Mouse (Mus musculus) stomach, embryonic 14.5 days (tissue): ENCODE results near the gene Cdc42ep5. TPM values are rescaled to one million over a fixed set of nuclear protein-coding genes. Genes with fewer than 3 reads are reported as not detected.
"Not testable (repeated sequence)": the region's sequence is repeated elsewhere in the genome, so short reads cannot be mapped to it uniquely, and the experiment has no call there.

Experiments used
- ATAC-seq: fragments of 200-750 bp; cut with Nextera tagmentation; 2 replicates; pipeline ENCODE4 v1.8.0; 2017; ENCODE audit warnings: low read depth, moderate TSS enrichment; ENCODE audit not compliant: insufficient number of reproducible peaks, insufficient read depth, low FRiP score
- H3K27ac ChIP-seq: fragments of 300-500 bp; sonication (generic); 2 replicates; pipeline ENCODE4 v1.5.1; 2014; ENCODE audit warnings: mild to moderate bottlenecking, low read length, moderate library complexity, mixed read lengths
- H3K27me3 ChIP-seq: fragments of 300-500 bp; sonication (generic); 2 replicates; pipeline ENCODE4 v1.6.1; 2014; ENCODE audit warnings: low read length, control low read depth, mixed read lengths; ENCODE audit not compliant: control insufficient read depth, insufficient read depth
- H3K36me3 ChIP-seq: fragments of 300-500 bp; sonication (generic); 2 replicates; pipeline ENCODE4 v1.6.1; 2014; ENCODE audit warnings: mild to moderate bottlenecking, control low read depth, low read length, moderate library complexity, mixed read lengths; ENCODE audit not compliant: control insufficient read depth, insufficient read depth
- H3K4me1 ChIP-seq: fragments of 300-500 bp; sonication (generic); 2 replicates; pipeline ENCODE4 v1.6.1; 2014; ENCODE audit warnings: low read length, control low read depth, mixed read lengths; ENCODE audit not compliant: control insufficient read depth, insufficient read depth
- H3K4me2 ChIP-seq: fragments of 300-500 bp; sonication (generic); replicated peaks from 2 replicates; pipeline ENCODE4 v1.6.1; 2014; ENCODE audit warnings: low read depth, low read length, control low read depth
- H3K4me3 ChIP-seq: fragments of 300-500 bp; sonication (generic); 2 replicates; pipeline ENCODE4 v1.5.1; 2014; ENCODE audit warnings: low read depth, low read length, control low read depth
- H3K9ac ChIP-seq: fragments of 300-500 bp; sonication (generic); replicated peaks from 2 replicates; pipeline ENCODE4 v1.6.1; 2014; ENCODE audit warnings: low read depth, mild to moderate bottlenecking, control low read depth, low read length, moderate library complexity, mixed read lengths
- H3K9me3 ChIP-seq: fragments of 300-500 bp; sonication (generic); 2 replicates; pipeline ENCODE4 v1.6.1; 2016; ENCODE audit warnings: low read depth, low read length, control low read depth; ENCODE audit not compliant: control insufficient read depth
- WGBS: fragments of 180-500 bp; shearing (Covaris S2); extraction: QIAGEN DNeasy Blood & Tissue Kit; methylation state at CpG from one replicate; pipeline ENCODE4 v1.1.7; 2014; 5-methylcytosine and 5-hydroxymethylcytosine counted together
- polyA plus RNA-seq: library from polyadenylated mRNA; unstranded; fragments of >200 nt; fragmentation: Nextera tagmentation; extraction: Ambion mirVana; gene quantifications from 2 replicates; pipeline ENCODE4 v1.2.1, GENCODE M21; 2014

Gene Cdc42ep5
- polyA plus RNA-seq, 1 experiment from 2014 or later: 76.7 TPM

DNA sequence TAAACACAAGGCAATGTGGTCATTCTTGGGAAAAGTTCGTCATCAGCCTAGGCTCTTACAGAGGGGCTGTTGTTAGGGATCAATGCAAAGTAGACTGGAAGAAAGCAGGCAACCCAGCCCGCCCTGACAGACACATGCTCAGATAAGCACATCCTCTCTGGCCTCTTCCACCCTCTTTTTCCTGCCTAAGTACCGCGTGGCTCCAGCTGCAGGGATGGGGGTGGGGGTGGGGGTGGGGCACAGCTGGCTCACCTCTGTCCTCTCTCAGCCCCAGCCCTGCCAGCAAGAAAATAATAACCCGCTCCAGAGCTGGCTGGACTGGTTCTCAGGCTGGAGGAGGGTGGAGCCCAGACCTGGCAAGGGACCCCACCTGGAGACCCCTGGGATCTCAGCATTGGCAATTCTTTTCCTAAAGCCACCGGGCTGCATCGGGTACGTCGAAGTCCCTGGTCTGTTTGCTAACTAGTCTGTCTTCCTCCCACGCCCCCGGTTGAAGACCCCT, 1.0 kb downstream of the Cdc42ep5 start:
- Histone ChIP-seq H3K36me3 (no peaks in the 10 kb centered on the region), H3K4me2 (peak overlapping the region; percentile 82), H3K4me1 (peaks cover 16% of the 10 kb centered on the region), H3K9me3 (no peaks in the 10 kb centered on the region), H3K27me3 (no peaks in the 10 kb centered on the region), H3K27ac (peak overlapping the region; percentile 84), H3K9ac (peak overlapping the region; percentile 63), H3K4me3 (peak overlapping the region; percentile 48)
- under 1% methylated on average over 11 of the region's 11 CpGs for WGBS
- ATAC-seq: peak; percentile 83

DNA sequence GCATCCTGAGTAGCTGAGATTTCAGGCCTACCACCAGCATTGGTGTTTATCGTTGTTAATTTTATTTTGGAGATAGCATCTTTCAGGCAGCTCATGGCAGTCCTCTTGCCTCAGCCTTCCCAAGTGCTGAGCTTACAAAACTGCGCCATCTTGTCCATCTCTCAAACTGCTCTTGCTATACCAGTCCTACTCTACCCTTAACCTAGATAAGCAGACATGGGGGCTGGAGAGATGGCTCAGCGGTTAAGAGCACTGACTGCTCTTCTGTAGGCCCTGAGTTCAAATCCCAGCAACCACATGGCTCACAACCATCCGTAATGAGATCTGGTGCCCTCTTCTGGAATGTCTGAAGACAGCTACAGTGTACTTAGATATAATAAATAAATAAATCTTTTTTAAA, 3.1 kb downstream of the Cdc42ep5 start:
- not testable (repeated sequence) for H3K36me3 ChIP-seq, H3K27ac ChIP-seq, H3K9me3 ChIP-seq, H3K4me2 ChIP-seq, ATAC-seq, H3K9ac ChIP-seq, H3K4me3 ChIP-seq, H3K27me3 ChIP-seq
- WGBS: 95% methylated on average over 4 of the region's 4 CpGs
- H3K4me1 ChIP-seq: peaks cover 16% of the 10 kb centered on the region

DNA sequence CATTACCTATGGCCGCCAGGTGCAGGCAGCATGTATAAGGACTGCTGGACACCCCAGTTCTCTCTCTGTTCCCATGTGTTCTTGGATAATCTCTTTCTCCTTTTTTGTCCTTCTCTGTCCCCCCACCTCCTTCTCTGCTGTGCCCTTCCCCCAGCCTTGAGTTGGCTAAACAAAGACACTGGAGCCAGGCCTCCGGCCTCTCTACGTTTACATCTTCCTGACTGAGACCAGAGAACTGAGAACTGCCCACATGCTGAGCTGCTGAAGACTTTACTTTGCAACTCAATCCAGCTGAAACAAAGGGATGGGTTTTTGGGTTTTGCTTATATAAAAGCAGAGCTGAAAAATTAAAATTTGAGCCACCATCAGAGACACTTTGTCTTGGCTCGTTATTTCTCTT, 9.7 kb downstream of the Cdc42ep5 start:
- ATAC-seq: no peak
- Histone ChIP-seq H3K9ac (no peak overlapping the region), H3K4me2 (no peak overlapping the region), H3K27ac (no peak overlapping the region), H3K4me3 (no peak overlapping the region), H3K36me3 (peaks cover 4% of the 10 kb centered on the region; the same call in 1 of the 2 replicates), H3K4me1 (no peaks in the 10 kb centered on the region; the same call in 1 of the 2 replicates), H3K9me3 (no peaks in the 10 kb centered on the region), H3K27me3 (no peaks in the 10 kb centered on the region)
- 47% methylated on average over 4 of the region's 4 CpGs for WGBS

DNA sequence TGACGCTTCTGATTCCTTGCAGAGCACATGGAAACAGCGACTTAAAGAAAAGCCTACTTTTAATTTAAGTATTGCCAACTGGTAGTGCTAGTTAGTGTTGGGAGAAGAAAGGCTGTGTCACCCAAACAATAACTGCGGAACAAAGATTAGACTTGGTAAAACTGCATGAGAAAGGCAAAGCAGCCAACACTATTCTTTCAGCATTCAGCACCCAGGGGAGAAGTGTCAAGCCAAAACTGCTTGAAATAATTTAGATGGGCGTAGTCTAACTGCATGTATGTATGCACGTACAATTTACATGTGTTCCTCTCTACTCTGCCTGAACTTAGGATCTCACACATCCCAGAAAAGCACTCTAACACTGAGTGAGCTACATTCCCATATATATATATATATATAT, 10.3 kb downstream of the Cdc42ep5 start:
- no peak overlapping the region for H3K9ac ChIP-seq
- H3K36me3 ChIP-seq: peaks cover 4% of the 10 kb centered on the region; the same call in 1 of the 2 replicates
- no peaks in the 10 kb centered on the region; the same call in 1 of the 2 replicates for H3K4me1 ChIP-seq
- H3K27ac ChIP-seq: no peak overlapping the region
- WGBS: 84% methylated on average over 5 of the region's 5 CpGs
- no peak for ATAC-seq
- no peaks in the 10 kb centered on the region for H3K27me3 ChIP-seq
- no peak overlapping the region for H3K4me2 ChIP-seq
- no peak overlapping the region for H3K4me3 ChIP-seq
- H3K9me3 ChIP-seq: no peaks in the 10 kb centered on the region

DNA sequence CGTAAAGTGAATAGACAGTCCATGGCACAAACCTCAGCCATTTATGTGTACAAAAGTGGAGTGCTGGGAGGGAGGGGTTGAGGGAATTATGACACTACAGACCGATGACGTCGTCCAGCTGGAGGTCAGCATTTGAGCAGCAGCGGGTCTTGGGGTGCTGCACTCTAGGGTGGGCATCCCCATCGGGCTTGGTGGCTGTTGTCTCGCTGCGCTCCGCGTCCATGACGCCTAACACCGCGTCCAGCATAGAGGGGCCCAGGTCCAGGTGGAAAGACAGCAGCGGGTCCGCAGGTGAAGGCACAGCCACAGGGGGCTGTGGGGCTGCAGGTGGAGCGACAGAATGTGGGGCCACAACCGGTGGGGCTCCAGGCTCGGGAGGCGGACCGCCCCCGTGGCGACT, 13.4 kb downstream of the Cdc42ep5 start:
- H3K27ac ChIP-seq: no peak overlapping the region
- H3K4me3 ChIP-seq: no peak overlapping the region
- no peak overlapping the region for H3K4me2 ChIP-seq
- H3K9ac ChIP-seq: no peak overlapping the region
- no peak for ATAC-seq
- no peaks in the 10 kb centered on the region for H3K27me3 ChIP-seq
- WGBS: 26% methylated on average over 22 of the region's 22 CpGs
- H3K9me3 ChIP-seq: no peaks in the 10 kb centered on the region
- H3K36me3 ChIP-seq: peaks cover 17% of the 10 kb centered on the region
- peaks cover 5% of the 10 kb centered on the region; the same call in 1 of the 2 replicates for H3K4me1 ChIP-seq

DNA sequence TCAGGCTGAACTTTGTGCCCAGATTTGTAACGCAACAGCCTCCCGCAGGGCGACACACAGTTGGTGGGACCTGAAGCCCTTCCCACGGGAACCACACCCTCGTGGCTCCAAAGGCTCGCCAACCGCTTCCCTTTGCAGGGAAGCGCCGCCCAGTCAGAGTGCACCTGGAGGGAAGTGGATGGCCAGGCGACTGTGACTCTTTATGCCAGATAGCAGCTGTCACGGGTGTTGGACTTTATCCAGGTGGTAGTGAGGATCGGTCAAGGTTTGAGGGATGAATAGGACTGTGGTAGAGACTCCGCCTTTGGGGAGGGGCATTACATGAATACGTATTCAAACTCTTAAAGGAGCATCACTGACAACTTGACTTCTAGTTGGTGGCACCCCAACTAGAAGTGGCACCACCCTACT, 13.8 kb downstream of the Cdc42ep5 start:
- Histone ChIP-seq H3K4me3 (no peak overlapping the region), H3K4me1 (peaks cover 5% of the 10 kb centered on the region; the same call in 1 of the 2 replicates), H3K27me3 (no peaks in the 10 kb centered on the region), H3K36me3 (peaks cover 21% of the 10 kb centered on the region), H3K9ac (no peak overlapping the region), H3K4me2 (peak overlapping the region; percentile 82; the same call in 1 of the 2 replicates), H3K9me3 (no peaks in the 10 kb centered on the region), H3K27ac (0 out of 2 replicates have a peak overlapping the region, but pooled peaks have one; percentile 1)
- no peak; the same call in 1 of the 2 replicates for ATAC-seq
- WGBS: 16% methylated on average over 14 of the region's 14 CpGs

DNA sequence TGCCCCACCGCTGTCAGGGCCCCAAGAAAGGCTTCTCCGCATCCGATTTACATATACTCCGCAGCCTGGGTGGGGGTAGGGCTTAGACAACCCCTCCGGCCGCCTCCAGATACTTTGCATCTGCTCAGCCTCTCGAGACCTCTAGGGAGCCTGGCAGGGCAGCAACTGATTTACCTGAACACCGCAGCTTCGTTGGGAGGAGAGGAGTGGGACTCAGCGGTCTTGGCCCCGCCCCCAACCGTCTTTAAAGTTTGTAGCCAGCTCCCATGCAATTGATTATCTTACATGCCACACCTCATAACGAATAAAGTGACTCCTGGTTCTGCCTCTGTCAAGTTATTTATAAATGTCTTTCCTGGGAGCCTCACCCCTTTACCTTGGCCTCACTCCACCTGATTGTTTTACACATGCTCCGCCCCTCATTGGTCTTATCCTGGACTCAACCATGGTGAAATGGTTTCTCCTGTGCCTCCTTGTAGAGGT, 14.6 kb downstream of the Cdc42ep5 start, which contains the start of gene Leng9:
Gene Leng9, minus strand, starts transcription at position 316 of the 483 bp plus-strand sequence.
- Histone ChIP-seq H3K4me1 (peaks cover 5% of the 10 kb centered on the region; the same call in 1 of the 2 replicates), H3K27me3 (no peaks in the 10 kb centered on the region), H3K9me3 (no peaks in the 10 kb centered on the region), H3K4me2 (peak within 1 kb of the TSS; percentile 82), H3K9ac (peak within 1 kb of the TSS; percentile 68), H3K27ac (peak within 1 kb of the TSS; percentile 95), H3K36me3 (peaks cover 26% of the 10 kb centered on the region), H3K4me3 (peak within 1 kb of the TSS; percentile 65)
- WGBS: 5% methylated on average over 14 of the region's 14 CpGs
- ATAC-seq: peak; percentile 48

DNA sequence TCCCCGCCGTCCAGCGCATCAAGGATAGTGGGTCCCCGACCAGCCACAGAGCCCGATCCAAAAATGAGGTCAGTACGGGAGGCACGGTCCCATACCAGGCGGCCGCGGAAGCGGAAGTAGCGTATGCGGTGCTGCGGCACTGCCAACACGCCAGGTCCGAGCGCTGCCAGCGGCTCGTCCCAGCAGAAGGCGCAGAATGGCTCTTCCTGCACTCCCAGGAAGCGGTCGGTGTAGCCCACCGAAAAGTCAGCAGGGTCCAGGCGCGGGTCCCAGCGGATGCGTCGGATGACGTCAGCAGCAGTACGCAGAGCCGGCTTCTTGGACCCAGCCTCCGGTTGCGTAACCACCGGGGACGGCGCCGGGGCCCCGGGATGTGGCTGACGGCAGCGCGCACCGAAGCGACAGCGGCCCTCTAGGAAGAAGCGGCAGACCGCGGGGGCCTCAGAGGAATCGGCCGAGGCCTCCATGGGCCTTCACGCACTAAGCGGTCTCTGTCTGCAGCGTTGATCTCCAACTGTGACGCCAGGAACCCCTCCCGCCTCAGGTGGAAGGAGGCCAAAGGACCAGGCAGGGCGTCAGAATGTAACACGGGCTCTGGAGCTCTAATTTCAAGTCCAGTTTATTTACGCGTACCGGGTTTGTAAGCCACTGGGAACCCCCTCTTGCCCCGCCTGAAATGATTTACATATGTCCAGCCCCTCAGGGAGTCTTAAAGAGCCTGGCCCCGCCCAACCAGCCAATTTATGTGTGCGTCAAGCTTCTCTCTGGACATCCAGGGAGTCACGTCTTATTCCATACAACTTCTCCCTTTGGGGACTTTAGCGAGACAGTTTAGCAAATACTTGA, 15.2 kb downstream of the Cdc42ep5 start:
- Histone ChIP-seq H3K4me2 (peak overlapping the region; percentile 82), H3K27me3 (no peaks in the 10 kb centered on the region), H3K36me3 (peaks cover 32% of the 10 kb centered on the region), H3K9ac (peak overlapping the region; percentile 68), H3K27ac (peak overlapping the region; percentile 95), H3K4me1 (peaks cover 5% of the 10 kb centered on the region; the same call in 1 of the 2 replicates), H3K9me3 (no peaks in the 10 kb centered on the region), H3K4me3 (peak overlapping the region; percentile 65)
- under 1% methylated on average over 64 of the region's 64 CpGs for WGBS
- peak; percentile 62 for ATAC-seq
